11 mouse cellular contexts compared by ENCODE assay signal in the genomic region with DNA sequence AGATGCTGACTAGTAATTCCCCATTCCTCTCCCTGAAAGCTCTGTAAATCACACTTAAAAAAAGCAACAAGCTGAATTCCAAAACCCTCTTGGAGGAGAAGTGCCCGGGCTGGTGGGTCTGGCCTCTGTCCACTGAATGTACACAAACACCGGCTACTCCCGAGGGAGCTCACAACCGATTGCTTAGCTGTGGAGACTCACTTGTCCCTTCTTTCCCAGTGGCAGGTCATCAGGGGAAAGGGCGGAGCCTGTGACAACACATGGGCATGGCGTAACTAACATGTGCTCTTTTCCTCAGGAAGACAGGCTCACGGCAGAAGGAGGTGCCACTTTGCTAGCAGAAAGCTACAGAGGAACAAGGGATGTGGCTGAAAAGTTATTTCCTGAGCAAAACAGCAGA.
DNase-seq lines count a peak whose midpoint lies in the region; ATAC-seq lines count a peak whose summit lies in the region.
"Had no signal": no experiment of that assay in that cellular context is flagged by ENCODE, and none has a peak within 500 bp of the region (broad histone marks: within the 10 kb centered on the region; RNA-seq: fewer than 3 reads in every experiment).

No protein-coding gene starts in this region.

- 32% methylated on average over 7 of the region's 7 CpGs for WGBS in neural tube, embryonic 15.5 days
- WGBS in liver, embryonic 12.5 days (ENCODE audit: insufficient replicate concordance), result 49% methylated on average over 7 of the region's 7 CpGs

- H3K4me2 ChIP-seq in neural tube, embryonic 15.5 days, result no peak overlapping the region
- no peak overlapping the region for H3K4me2 ChIP-seq in liver, embryonic 12.5 days
- H3K4me2 ChIP-seq: stomach, embryonic 15.5 days had no signal

- no peak for ATAC-seq in neural tube, embryonic 15.5 days (ENCODE audit: low FRiP score)
- no peak for ATAC-seq in liver, embryonic 12.5 days
- ATAC-seq: Patski had no signal

- H3K9me3 ChIP-seq in neural tube, embryonic 15.5 days (replicated peaks), result no peaks in the 10 kb centered on the region
- H3K9me3 ChIP-seq in liver, embryonic 12.5 days (replicated peaks), result no peaks in the 10 kb centered on the region
- H3K9me3 ChIP-seq: stomach, embryonic 15.5 days had no signal

- no peak overlapping the region for H3K9ac ChIP-seq in neural tube, embryonic 15.5 days (replicated peaks)
- H3K9ac ChIP-seq in liver, embryonic 12.5 days, result no peak overlapping the region
- H3K9ac ChIP-seq: stomach, embryonic 15.5 days had no signal

- no peak overlapping the region for H3K27ac ChIP-seq in neural tube, embryonic 15.5 days (replicated peaks)
- no peak overlapping the region for H3K27ac ChIP-seq in liver, embryonic 12.5 days
- H3K27ac ChIP-seq: stomach, embryonic 15.5 days had no signal

- H3K36me3 ChIP-seq in neural tube, embryonic 15.5 days, result no peaks in the 10 kb centered on the region
- H3K36me3 ChIP-seq in liver, embryonic 12.5 days, result no peaks in the 10 kb centered on the region
- H3K36me3 ChIP-seq: stomach, embryonic 15.5 days had no signal

- no peak overlapping the region for H3K4me3 ChIP-seq in neural tube, embryonic 15.5 days (replicated peaks)
- H3K4me3 ChIP-seq in liver, embryonic 12.5 days, result no peak overlapping the region
- H3K4me3 ChIP-seq: stomach, embryonic 15.5 days had no signal

- peaks cover 12% of the 10 kb centered on the region for H3K4me1 ChIP-seq in neural tube, embryonic 15.5 days
- H3K4me1 ChIP-seq in liver, embryonic 12.5 days, result no peaks in the 10 kb centered on the region

- peak; percentile 47 for DNase-seq in embryo, embryonic 10 days (ENCODE audit: low spot score)
- no peak for DNase-seq in embryo, embryonic 9.5 days (ENCODE audit: extremely low spot score)
- DNase-seq in neural tube, embryonic 10.5 days (ENCODE audit: extremely low spot score, low spot score), result peak; percentile 23
- DNase-seq in lung, postnatal 4 days, result peak; percentile 22 to 57
- DNase-seq in yolk sac, embryonic 10.5 days (ENCODE audit: low spot score), result peak; percentile 24
- DNase-seq in urinary bladder, postnatal 25 days (ENCODE audit: low spot score), result no peak
- DNase-seq: kidney, postnatal 10 days had no signal

- H3K27me3 ChIP-seq in neural tube, embryonic 15.5 days (replicated peaks), result no peaks in the 10 kb centered on the region
- no peaks in the 10 kb centered on the region for H3K27me3 ChIP-seq in liver, embryonic 12.5 days (replicated peaks)
- H3K27me3 ChIP-seq: stomach, embryonic 15.5 days had no signal

Comparison
In these comparisons a context has a peak if more than half of its experiments do, and no peak if none do; other contexts are left out.
1. DNase-seq: peak in embryo, embryonic 10 days (single experiment), neural tube, embryonic 10.5 days (single experiment), lung, postnatal 4 days (2 of 2) and yolk sac, embryonic 10.5 days (single experiment); none in embryo, embryonic 9.5 days (single experiment) and urinary bladder, postnatal 25 days (single experiment).